Mouse (Mus musculus): ENCODE data around the gene Cacna1e. TPM values are rescaled to one million over a fixed set of nuclear protein-coding genes. Genes with fewer than 3 reads are reported as not detected.
A peak's percentile ranks its signal among the peaks of the same experiment; 100 is the strongest.

Cacna1e gene
- polyA plus RNA-seq, 1 experiment from 2014 or later: 0.49 TPM

DNA sequence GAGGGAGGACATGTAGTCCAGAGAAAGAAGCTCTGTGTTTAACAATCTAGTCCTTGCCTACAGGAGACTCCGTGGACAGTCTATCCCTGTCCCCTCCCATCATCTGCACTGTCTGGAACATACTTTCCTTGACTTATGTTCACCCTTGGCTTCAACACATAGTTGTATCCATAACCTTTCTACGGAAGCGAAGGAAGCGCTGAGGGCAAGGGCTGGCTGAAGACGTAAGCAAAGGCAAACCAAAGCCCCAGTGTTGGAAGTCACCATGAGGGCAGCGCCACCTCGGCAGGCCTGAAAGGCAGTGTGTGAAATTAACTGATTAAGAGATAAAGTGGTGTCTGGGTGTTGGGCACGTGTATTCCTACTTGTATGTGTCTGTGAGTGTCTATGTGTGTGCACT, 156.6 kb downstream of the Cacna1e start:
- peaks cover 46% of the 10 kb centered on the region for H3K27me3 ChIP-seq (ENCODE audit: control insufficient read depth, insufficient read depth, low read length)
- H3K4me1 ChIP-seq (ENCODE audit: control insufficient read depth, insufficient read depth, low read length): no peaks in the 10 kb centered on the region; the same call in 1 of the 2 replicates
- ATAC-seq (ENCODE audit: insufficient number of reproducible peaks, low FRiP score, low TSS enrichment, low read depth) (no peak), DNase-seq (ENCODE audit: low spot score) (no peak)
- H3K9me3 ChIP-seq (ENCODE audit: control insufficient read depth, low read length): no peaks in the 10 kb centered on the region
- no peak overlapping the region for H3K27ac ChIP-seq (replicated peaks; ENCODE audit: low read depth, low read length)
- 82% methylated on average over 8 of the region's 8 CpGs for WGBS
- no peak overlapping the region for H3K4me2 ChIP-seq (ENCODE audit: low read depth, severe bottlenecking)
- H3K36me3 ChIP-seq (ENCODE audit: control insufficient read depth, insufficient read depth, low read length): no peaks in the 10 kb centered on the region
- H3K9ac ChIP-seq (ENCODE audit: low read length): no peak overlapping the region
- no peak overlapping the region for H3K4me3 ChIP-seq (ENCODE audit: low read depth, low read length)

DNA sequence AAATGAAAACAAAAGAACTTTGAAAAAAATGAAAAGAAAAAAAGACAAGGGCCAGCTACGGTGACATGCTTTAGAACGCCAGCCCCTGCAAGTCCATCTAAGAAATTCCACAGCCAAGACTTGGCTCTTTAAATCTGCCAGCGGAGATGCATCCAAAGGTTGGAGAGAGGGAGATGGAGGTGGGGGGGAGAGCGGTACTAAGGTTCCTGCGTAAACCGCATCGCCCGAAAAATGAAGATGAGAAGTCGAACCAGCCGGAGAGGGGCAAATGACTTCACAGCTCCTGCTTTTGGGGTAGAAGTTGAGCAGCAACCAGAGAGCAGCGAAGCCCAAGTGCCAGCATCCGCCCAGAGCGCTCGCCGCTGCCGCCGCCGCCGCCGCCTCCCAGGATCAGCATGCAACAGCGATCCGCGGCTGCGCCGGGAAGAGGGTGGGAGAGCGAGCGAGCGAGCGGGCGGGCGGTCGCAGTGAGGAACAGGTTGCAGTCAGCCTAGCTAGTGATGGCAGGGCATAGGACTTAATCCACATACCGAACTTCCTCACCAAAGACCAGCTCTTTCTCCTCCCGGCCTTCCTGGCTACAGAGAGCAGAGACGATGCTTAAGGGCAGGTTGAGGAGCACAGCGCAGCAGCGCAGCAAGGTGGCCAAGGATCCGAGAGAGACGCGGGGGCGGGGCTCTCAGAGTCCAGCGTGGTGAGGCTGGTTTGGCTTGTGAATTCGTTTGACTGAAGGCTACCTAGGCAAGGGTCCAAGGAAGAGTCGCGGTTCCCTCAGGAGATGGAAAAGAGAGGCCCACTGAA, 157.7 kb downstream of the Cacna1e start:
- H3K9me3 ChIP-seq (ENCODE audit: control insufficient read depth, low read length): no peaks in the 10 kb centered on the region
- H3K36me3 ChIP-seq (ENCODE audit: control insufficient read depth, insufficient read depth, low read length): no peaks in the 10 kb centered on the region
- no peaks in the 10 kb centered on the region; the same call in 1 of the 2 replicates for H3K4me1 ChIP-seq (ENCODE audit: control insufficient read depth, insufficient read depth, low read length)
- no peak overlapping the region for H3K9ac ChIP-seq (ENCODE audit: low read length)
- no peak overlapping the region for H3K27ac ChIP-seq (replicated peaks; ENCODE audit: low read depth, low read length)
- peaks cover 46% of the 10 kb centered on the region for H3K27me3 ChIP-seq (ENCODE audit: control insufficient read depth, insufficient read depth, low read length)
- H3K4me3 ChIP-seq (ENCODE audit: low read depth, low read length): peak overlapping the region; percentile 22
- peak overlapping the region; percentile 49 for H3K4me2 ChIP-seq (ENCODE audit: low read depth, severe bottlenecking)
- WGBS: 1% methylated on average over 45 of the region's 45 CpGs
- ATAC-seq (ENCODE audit: insufficient number of reproducible peaks, low FRiP score, low TSS enrichment, low read depth) (no peak), DNase-seq (ENCODE audit: low spot score) (peak; percentile 76)

DNA sequence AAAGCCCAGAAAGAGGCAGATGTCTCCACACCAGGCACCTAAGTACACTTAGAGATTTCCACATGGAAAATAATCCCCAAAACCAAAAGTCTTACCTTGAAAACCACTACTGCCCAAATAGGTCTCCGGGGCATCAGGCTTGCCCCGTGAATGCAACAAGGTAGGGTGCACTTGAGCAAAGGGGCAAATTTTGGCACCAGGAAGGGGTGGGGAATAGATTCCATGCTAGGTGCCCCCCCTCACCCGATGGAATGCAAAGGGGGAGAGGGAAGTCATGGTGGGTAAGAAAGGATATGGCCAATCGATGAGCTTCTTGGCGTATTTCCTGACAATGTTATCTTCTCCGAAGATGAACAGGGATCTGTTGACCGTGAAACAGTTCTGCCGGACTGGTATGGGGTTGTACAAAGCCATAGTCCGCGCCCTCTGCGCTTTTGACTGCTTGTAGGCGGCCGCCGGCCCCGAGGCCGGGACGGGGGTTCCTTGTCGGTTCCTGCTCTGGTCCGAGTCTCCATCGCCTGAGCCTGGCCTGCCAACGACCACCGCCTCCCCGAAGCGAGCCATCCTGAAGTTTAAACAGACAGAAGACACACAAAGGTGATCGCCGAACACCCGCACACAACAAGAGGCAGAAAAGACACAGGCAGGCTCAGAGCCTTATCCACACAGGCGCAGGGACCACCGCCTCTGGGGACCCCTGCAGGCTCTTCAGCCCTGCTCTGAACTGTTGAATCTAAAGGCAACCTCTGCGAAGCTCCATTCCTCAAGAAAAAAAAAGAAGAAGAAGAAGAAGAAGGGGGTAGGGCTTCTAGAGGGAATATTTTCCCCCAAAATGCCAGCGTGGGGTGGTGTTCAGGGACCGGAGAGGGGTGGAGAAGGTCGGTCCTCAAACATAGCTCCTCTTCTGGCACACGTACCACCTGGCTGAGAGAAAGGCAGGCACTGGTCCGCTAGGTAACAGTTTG, 158.7 kb downstream of the Cacna1e start:
- Histone ChIP-seq H3K9ac (ENCODE audit: low read length) (no peak overlapping the region), H3K4me1 (ENCODE audit: control insufficient read depth, insufficient read depth, low read length) (no peaks in the 10 kb centered on the region; the same call in 1 of the 2 replicates), H3K9me3 (ENCODE audit: control insufficient read depth, low read length) (no peaks in the 10 kb centered on the region), H3K4me3 (ENCODE audit: low read depth, low read length) (peak overlapping the region; percentile 22; the same call in 1 of the 2 replicates), H3K27me3 (ENCODE audit: control insufficient read depth, insufficient read depth, low read length) (peaks cover 46% of the 10 kb centered on the region), H3K4me2 (ENCODE audit: low read depth, severe bottlenecking) (peak overlapping the region; percentile 49), H3K36me3 (ENCODE audit: control insufficient read depth, insufficient read depth, low read length) (no peaks in the 10 kb centered on the region), H3K27ac (replicated peaks; ENCODE audit: low read depth, low read length) (no peak overlapping the region)
- whole genome bisulfite sequencing: 23% methylated on average over 35 of the region's 35 CpGs
- DNase-seq (ENCODE audit: low spot score): no peak
- no peak for ATAC-seq (ENCODE audit: insufficient number of reproducible peaks, low FRiP score, low TSS enrichment, low read depth)

DNA sequence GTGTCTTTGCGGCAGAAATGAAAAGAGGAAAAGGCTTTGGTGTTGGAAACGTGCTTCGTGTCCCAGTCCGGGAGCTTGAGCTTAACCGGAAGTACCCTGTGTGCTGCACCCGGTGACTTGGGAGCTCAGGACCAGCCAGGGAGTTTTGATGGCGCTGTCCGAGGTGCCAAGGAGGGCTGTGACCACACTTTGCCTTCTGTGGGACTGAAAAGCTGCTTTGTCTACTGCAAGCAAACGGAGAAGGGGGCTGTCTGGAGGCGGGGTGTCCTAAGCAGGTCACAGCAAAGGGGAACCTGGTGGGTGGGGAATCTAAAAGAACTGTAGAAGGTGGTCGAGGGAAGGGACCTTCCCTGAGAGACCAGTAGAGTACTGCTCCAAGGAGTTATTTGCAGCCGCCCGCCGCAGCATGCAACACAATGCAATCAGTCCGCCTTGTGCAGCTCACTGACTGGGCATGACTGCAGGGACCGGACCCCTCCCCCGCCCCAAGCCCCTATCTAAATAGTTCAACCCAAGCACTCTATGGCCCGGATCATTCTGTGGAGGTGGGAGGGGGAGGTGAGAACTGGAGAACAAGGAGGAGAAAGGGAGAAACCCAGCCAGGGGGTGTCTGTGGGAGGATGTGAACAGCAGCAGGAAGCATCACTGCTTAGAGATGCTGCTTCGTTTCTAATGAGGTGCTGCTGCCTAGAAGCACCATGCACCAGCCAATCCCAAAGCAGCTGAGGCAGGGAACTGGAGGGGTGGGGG, 160.6 kb downstream of the Cacna1e start:
- DNase-seq (ENCODE audit: low spot score) (peak; percentile 77), ATAC-seq (ENCODE audit: insufficient number of reproducible peaks, low FRiP score, low TSS enrichment, low read depth) (no peak)
- Histone ChIP-seq H3K9ac (ENCODE audit: low read length) (no peak overlapping the region), H3K4me3 (ENCODE audit: low read depth, low read length) (no peak overlapping the region; the same call in 1 of the 2 replicates), H3K27ac (replicated peaks; ENCODE audit: low read depth, low read length) (no peak overlapping the region), H3K27me3 (ENCODE audit: control insufficient read depth, insufficient read depth, low read length) (peaks cover 39% of the 10 kb centered on the region), H3K4me2 (ENCODE audit: low read depth, severe bottlenecking) (peak overlapping the region; percentile 30), H3K4me1 (ENCODE audit: control insufficient read depth, insufficient read depth, low read length) (no peaks in the 10 kb centered on the region; the same call in 1 of the 2 replicates), H3K9me3 (ENCODE audit: control insufficient read depth, low read length) (no peaks in the 10 kb centered on the region), H3K36me3 (ENCODE audit: control insufficient read depth, insufficient read depth, low read length) (no peaks in the 10 kb centered on the region)
- WGBS: 3% methylated on average over 19 of the region's 19 CpGs

DNA sequence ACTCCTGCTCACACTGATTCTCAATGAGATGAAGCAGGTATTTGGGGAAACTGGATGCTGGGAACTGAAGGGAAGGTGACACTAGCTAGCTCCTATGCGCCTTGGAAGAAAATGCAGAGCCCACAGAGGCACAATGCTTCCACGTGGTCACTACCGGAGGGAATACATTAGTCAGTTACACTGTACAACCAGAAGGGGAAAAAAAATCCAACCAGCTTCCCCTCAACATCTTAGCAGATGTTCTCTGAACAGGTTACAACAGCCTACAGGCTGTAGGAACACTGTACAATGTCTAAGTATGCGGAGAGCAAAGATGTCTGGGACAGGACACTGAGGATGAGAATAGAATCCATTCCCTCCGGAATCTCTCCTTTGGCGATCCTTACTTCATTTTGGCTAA, 161.2 kb downstream of the Cacna1e start:
- Histone ChIP-seq H3K9me3 (ENCODE audit: control insufficient read depth, low read length) (no peaks in the 10 kb centered on the region), H3K36me3 (ENCODE audit: control insufficient read depth, insufficient read depth, low read length) (no peaks in the 10 kb centered on the region), H3K4me1 (ENCODE audit: control insufficient read depth, insufficient read depth, low read length) (no peaks in the 10 kb centered on the region; the same call in 1 of the 2 replicates), H3K9ac (ENCODE audit: low read length) (no peak overlapping the region), H3K27ac (replicated peaks; ENCODE audit: low read depth, low read length) (no peak overlapping the region), H3K27me3 (ENCODE audit: control insufficient read depth, insufficient read depth, low read length) (peaks cover 34% of the 10 kb centered on the region), H3K4me3 (ENCODE audit: low read depth, low read length) (no peak overlapping the region; the same call in 1 of the 2 replicates), H3K4me2 (ENCODE audit: low read depth, severe bottlenecking) (peak overlapping the region; percentile 30)
- ATAC-seq (ENCODE audit: insufficient number of reproducible peaks, low FRiP score, low TSS enrichment, low read depth): no peak
- WGBS: 37% methylated on average over 6 of the region's 6 CpGs
- no peak for DNase-seq (ENCODE audit: low spot score)

DNA sequence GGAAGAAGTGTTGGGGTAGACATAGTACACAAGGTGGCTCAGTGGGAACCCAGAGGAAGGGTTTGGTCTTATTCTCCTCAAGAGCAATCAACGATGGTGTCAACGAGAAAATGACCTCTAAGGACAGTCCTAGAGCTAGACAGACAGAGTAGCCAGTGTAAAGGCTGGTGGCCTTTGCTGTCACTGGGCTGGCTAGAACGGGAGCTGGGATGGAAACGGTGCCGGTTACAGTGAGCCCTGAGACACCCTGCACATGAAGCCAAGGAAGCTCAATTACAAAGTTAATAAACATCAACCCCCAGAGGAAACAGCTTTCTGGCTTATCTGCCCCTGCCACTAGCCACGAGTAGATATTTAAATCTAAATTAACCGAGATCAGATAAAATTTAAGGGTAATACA, 168.7 kb downstream of the Cacna1e start:
- Histone ChIP-seq H3K36me3 (ENCODE audit: control insufficient read depth, insufficient read depth, low read length) (no peaks in the 10 kb centered on the region), H3K4me3 (ENCODE audit: low read depth, low read length) (no peak overlapping the region), H3K4me2 (ENCODE audit: low read depth, severe bottlenecking) (no peak overlapping the region), H3K27ac (replicated peaks; ENCODE audit: low read depth, low read length) (no peak overlapping the region), H3K4me1 (ENCODE audit: control insufficient read depth, insufficient read depth, low read length) (no peaks in the 10 kb centered on the region), H3K27me3 (ENCODE audit: control insufficient read depth, insufficient read depth, low read length) (no peaks in the 10 kb centered on the region), H3K9ac (ENCODE audit: low read length) (no peak overlapping the region), H3K9me3 (ENCODE audit: control insufficient read depth, low read length) (no peaks in the 10 kb centered on the region)
- no peak for DNase-seq (ENCODE audit: low spot score)
- ATAC-seq (ENCODE audit: insufficient number of reproducible peaks, low FRiP score, low TSS enrichment, low read depth): no peak
- 86% methylated on average over 7 of the region's 7 CpGs for WGBS

DNA sequence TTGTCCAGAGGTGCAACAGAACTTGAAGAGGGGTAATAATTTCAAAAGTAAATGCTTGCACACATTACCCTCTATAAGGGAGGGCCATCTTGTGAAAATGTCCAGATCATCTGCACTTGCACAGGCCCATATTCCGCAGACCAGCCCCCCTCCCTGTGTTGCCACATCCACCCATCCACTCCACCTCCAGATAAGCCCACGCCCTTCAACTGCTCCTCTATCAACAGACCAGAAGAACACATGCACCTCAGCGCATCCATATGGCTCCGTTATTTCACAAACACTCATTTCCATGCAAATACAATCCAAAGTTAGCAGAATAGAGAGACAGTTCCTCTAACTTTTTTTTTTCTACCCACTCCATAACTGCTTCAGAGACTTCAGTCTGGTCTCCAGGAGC, 171.6 kb downstream of the Cacna1e start:
- no peak overlapping the region for H3K27ac ChIP-seq (replicated peaks; ENCODE audit: low read depth, low read length)
- no peak overlapping the region for H3K4me3 ChIP-seq (ENCODE audit: low read depth, low read length)
- H3K4me1 ChIP-seq (ENCODE audit: control insufficient read depth, insufficient read depth, low read length): no peaks in the 10 kb centered on the region
- 90% methylated on average over 4 of the region's 4 CpGs for WGBS
- ATAC-seq (ENCODE audit: insufficient number of reproducible peaks, low FRiP score, low TSS enrichment, low read depth) (no peak), DNase-seq (ENCODE audit: low spot score) (no peak)
- no peak overlapping the region for H3K9ac ChIP-seq (ENCODE audit: low read length)
- H3K9me3 ChIP-seq (ENCODE audit: control insufficient read depth, low read length): no peaks in the 10 kb centered on the region
- no peaks in the 10 kb centered on the region for H3K36me3 ChIP-seq (ENCODE audit: control insufficient read depth, insufficient read depth, low read length)
- no peaks in the 10 kb centered on the region for H3K27me3 ChIP-seq (ENCODE audit: control insufficient read depth, insufficient read depth, low read length)
- H3K4me2 ChIP-seq (ENCODE audit: low read depth, severe bottlenecking): no peak overlapping the region
